Mouse (Mus musculus): ENCODE measurements at regions not wholly inside any gene's neighbourhood (a gene's known extent, or its start where the extent isn't known, plus 50 kb on each side); places are given as distances from the start of the nearest gene placed in this dataset.
A peak's percentile ranks its signal among the peaks of the same experiment; 100 is the strongest.
"Not testable (repeated sequence)": the region's sequence is repeated elsewhere in the genome, so short reads cannot be mapped to it uniquely, and the experiment has no call there.

GRCm38 (mm10) chr5:104576991-104577390 lies 68.8 kb downstream of the BC005561 start:
- WGBS, result 98% methylated on average over 4 of the region's 4 CpGs
- not testable (repeated sequence) for ATAC-seq (ENCODE audit: insufficient read depth); H3K4me1 ChIP-seq (ENCODE audit: insufficient read depth); DNase-seq; H3K27me3 ChIP-seq (ENCODE audit: insufficient read depth, low read length); H3K9ac ChIP-seq; H3K4me3 ChIP-seq (ENCODE audit: low read depth, low read length); H3K27ac ChIP-seq (ENCODE audit: low read depth); H3K4me2 ChIP-seq
- Histone ChIP-seq H3K9me3 (ENCODE audit: low read depth, low read length) (peaks cover 29% of the 10 kb centered on the region), H3K36me3 (ENCODE audit: insufficient read depth) (peaks cover 11% of the 10 kb centered on the region)

DNA sequence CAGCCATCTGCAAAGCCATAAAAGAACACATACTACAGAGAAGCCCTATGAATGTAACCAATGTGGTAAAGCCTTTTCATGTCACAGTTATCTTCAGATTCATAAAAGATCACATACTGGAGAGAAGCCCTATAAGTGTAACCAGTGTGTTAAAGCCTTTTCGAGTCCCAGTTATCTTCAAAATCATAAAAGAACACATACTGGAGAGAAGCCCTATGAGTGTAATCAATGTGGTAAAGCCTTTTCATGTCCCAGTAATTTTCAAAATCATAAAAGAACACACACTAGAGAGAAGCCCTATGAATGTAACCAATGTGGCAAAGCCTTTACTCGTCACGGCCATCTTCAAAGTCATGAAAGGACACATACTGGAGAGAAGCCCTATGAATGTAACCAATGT lies 74.2 kb downstream of the BC005561 start:
- Histone ChIP-seq H3K9me3 (ENCODE audit: low read depth, low read length) (peaks cover 55% of the 10 kb centered on the region), H3K36me3 (ENCODE audit: insufficient read depth) (peaks cover 26% of the 10 kb centered on the region)
- H3K27ac ChIP-seq (ENCODE audit: low read depth); H3K4me1 ChIP-seq (ENCODE audit: insufficient read depth); H3K27me3 ChIP-seq (ENCODE audit: insufficient read depth, low read length); H3K4me2 ChIP-seq; H3K9ac ChIP-seq; H3K4me3 ChIP-seq (ENCODE audit: low read depth, low read length); ATAC-seq (ENCODE audit: insufficient read depth): not testable (repeated sequence)
- peak; percentile 21 for DNase-seq
- 95% methylated on average over 3 of the region's 3 CpGs for WGBS

- Histone ChIP-seq H3K27ac (ENCODE audit: low read depth) (no peak overlapping the region), H3K4me3 (ENCODE audit: low read depth, low read length) (no peak overlapping the region), H3K27me3 (ENCODE audit: insufficient read depth, low read length) (no peaks in the 10 kb centered on the region), H3K36me3 (ENCODE audit: insufficient read depth) (no peaks in the 10 kb centered on the region), H3K9ac (no peak overlapping the region), H3K4me1 (ENCODE audit: insufficient read depth) (no peaks in the 10 kb centered on the region), H3K4me2 (no peak overlapping the region), H3K9me3 (ENCODE audit: low read depth, low read length) (peaks cover 3% of the 10 kb centered on the region; the same call in 1 of the 2 replicates)
- no peak for ATAC-seq (ENCODE audit: insufficient read depth)
- DNase-seq, result no peak
- no peak for TF ChIP-seq CTCF (IDR thresholded peaks at IDR 0.05; ENCODE audit: low read depth)
- WGBS, result 74% methylated on average over 7 of the region's 7 CpGs
These were observed 101.0 kb downstream of the BC005561 start for GRCm38 (mm10) chr5:104609177-104609576.

All from lung, embryonic 14.5 days (tissue).